9 mouse cellular contexts compared by ENCODE assay signal in the genomic region with DNA sequence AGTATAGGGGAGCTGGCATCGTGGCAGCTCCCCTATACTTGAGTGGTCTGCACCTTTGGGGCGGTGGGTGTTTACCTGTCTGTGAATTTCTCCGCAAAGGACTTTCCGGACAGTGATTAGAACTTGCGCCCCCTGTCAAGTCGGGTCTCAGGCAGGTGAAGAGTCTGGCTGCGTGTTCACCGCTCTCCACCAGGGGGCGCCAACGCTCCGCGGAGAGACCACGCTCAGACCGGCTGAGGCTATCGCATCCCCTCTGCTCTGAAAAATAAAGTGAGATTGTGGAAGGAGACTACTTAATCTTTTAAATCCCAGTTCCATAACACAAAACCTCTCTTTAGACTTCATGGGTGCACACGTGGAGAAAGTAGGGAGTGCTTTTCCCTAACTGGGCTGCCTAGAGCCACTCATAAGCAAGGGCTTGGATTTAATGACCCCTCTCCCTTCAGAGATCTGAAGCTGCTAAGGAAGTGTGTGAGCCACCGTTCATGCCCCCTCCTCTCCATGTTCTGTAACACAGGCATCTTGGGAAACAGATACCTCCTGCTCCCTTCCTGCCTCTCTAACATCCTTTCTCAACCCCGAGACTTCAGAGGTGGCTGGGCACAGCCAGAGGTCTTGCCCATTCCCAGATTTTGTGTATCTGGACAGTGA. TPM values are rescaled to one million over a fixed set of nuclear protein-coding genes. Genes with fewer than 3 reads are reported as not detected.
DNase-seq lines count a peak whose midpoint lies in the region; ATAC-seq and TF ChIP-seq lines count a peak whose summit lies in the region.
"Had no signal": no experiment of that assay in that cellular context is flagged by ENCODE, and none has a peak within 500 bp of the region (broad histone marks: within the 10 kb centered on the region; RNA-seq: fewer than 3 reads in every experiment).

No protein-coding gene starts in this region.

- peak; percentile 64 for ATAC-seq in forebrain, embryonic 12.5 days (ENCODE audit: low FRiP score)

- H3K4me2 ChIP-seq in forebrain, embryonic 12.5 days = no peak overlapping the region
- H3K4me2 ChIP-seq: limb, embryonic 15.5 days had no signal

- DNase-seq in ES-E14 (ENCODE audit: low read depth, low spot score) = peak; percentile 53
- peak; percentile 37 for DNase-seq in c-Kit-positive CD71-negative TER-119-negative erythroid progenitor cells, embryonic 14.5 days (ENCODE audit: low read depth)
- peak; percentile 77 to 84 for DNase-seq in heart, postnatal 36 days
- DNase-seq in layer of hippocampus, adult 2 months (ENCODE audit: low spot score in 2 of 2) = peak; percentile 79 to 92
- peak; percentile 61 for DNase-seq in lung, postnatal 25 days (ENCODE audit: low spot score)
- DNase-seq in retina, postnatal 7 days (ENCODE audit: low read depth, low spot score) = peak; percentile 62
- DNase-seq in urinary bladder, adult 18-20 months (ENCODE audit: low spot score in 2 of 2) = peak; percentile 50 to 78

- peaks cover 0 to 4% of the 10 kb centered on the region in 2 experiments; a peak in 1 of 4 replicates for H3K4me1 ChIP-seq in ES-E14 (ENCODE audit: control insufficient read depth in 2 of 2, insufficient read depth in 2 of 2, low read length in 2 of 2, poor library complexity in 1 of 2)
- peaks cover 12% of the 10 kb centered on the region for H3K4me1 ChIP-seq in forebrain, embryonic 12.5 days

- no peaks in the 10 kb centered on the region for H3K36me3 ChIP-seq in ES-E14 (ENCODE audit: control insufficient read depth, insufficient read depth, low read length, poor library complexity, severe bottlenecking)
- no peaks in the 10 kb centered on the region for H3K36me3 ChIP-seq in forebrain, embryonic 12.5 days (replicated peaks)
- H3K36me3 ChIP-seq: limb, embryonic 15.5 days had no signal

- no peak overlapping the region for H3K27ac ChIP-seq in ES-E14 (ENCODE audit: insufficient read depth, low read depth, low read length, poor library complexity, severe bottlenecking)
- H3K27ac ChIP-seq in forebrain, embryonic 12.5 days = no peak overlapping the region
- H3K27ac ChIP-seq in layer of hippocampus, adult 2 months = no peak overlapping the region
- H3K27ac ChIP-seq: limb, embryonic 15.5 days had no signal

- intact Hi-C loops in heart, postnatal 36 days (cut with DNase I) = loop anchor here (5.0 to 10.0 kb wide), 2 partner anchors 387 to 740 kb away; no protein-coding TSS in a partner anchor

- no peak overlapping the region for H3K4me3 ChIP-seq in ES-E14 (ENCODE audit: insufficient read depth in 1 of 2, low read depth in 1 of 2, low read length in 2 of 2, poor library complexity in 1 of 2, severe bottlenecking in 1 of 2)
- no peak overlapping the region for H3K4me3 ChIP-seq in forebrain, embryonic 12.5 days (replicated peaks)
- H3K4me3 ChIP-seq in layer of hippocampus, adult 2 months = no peak overlapping the region
- H3K4me3 ChIP-seq: limb, embryonic 15.5 days had no signal

- no peak overlapping the region for H3K9ac ChIP-seq in ES-E14 (ENCODE audit: insufficient read depth, low read depth, low read length, poor library complexity, severe bottlenecking)
- no peak overlapping the region; the same call in 1 of the 2 replicates for H3K9ac ChIP-seq in forebrain, embryonic 12.5 days
- H3K9ac ChIP-seq: limb, embryonic 15.5 days had no signal

- no peaks in the 10 kb centered on the region for H3K9me3 ChIP-seq in ES-E14 (ENCODE audit: control insufficient read depth, insufficient read depth, low read depth, low read length)
- no peaks in the 10 kb centered on the region for H3K9me3 ChIP-seq in forebrain, embryonic 12.5 days
- H3K9me3 ChIP-seq: limb, embryonic 15.5 days had no signal

- 9% methylated on average over 18 of the region's 18 CpGs for WGBS in forebrain, embryonic 12.5 days

- in situ Hi-C loops in ES-E14 (cut with MboI; ENCODE audit: low sequenced_read_pairs in 2 of 2, unreplicated experiment in 2 of 2) = loop anchor here (10.0 to 25.0 kb wide), 2 partner anchors 382 to 600 kb away; no protein-coding TSS in a partner anchor

- TF ChIP-seq CTCF in layer of hippocampus, adult 2 months (conservative IDR thresholded peaks at IDR 0.05) = peak; percentile 100

- H3K27me3 ChIP-seq in forebrain, embryonic 12.5 days = peaks cover 14% of the 10 kb centered on the region; the same call in 1 of the 2 replicates

TF ChIP-seq in ES-E14, 5 proteins besides CTCF, POLR2A, EP300 and RAD21:
- TF ChIP-seq MAFK (IDR thresholded peaks at IDR 0.05; ENCODE audit: insufficient read depth, low read depth, low read length) = no peak
- no peak for TF ChIP-seq CHD2 (IDR thresholded peaks at IDR 0.05; ENCODE audit: low read depth, low read length)
- no peak for TF ChIP-seq ZNF384 (IDR thresholded peaks at IDR 0.05; ENCODE audit: low read depth, low read length)
- peak; percentile 94 for TF ChIP-seq ZC3H11A (IDR thresholded peaks at IDR 0.05; ENCODE audit: borderline replicate concordance, low read depth, low read length)
- TF ChIP-seq HCFC1 (IDR thresholded peaks at IDR 0.05; ENCODE audit: borderline replicate concordance, insufficient read depth, low read length) = no peak

RNA-seq across cellular contexts. Expression of a gene that starts 34.1 kb away (rescaled TPM):
- total RNA-seq in ES-E14 (2012; rRNA removed) = 42.4 and 57.3 TPM in 2 replicates
- 144 and 156 TPM in 2 replicates for polyA plus RNA-seq in forebrain, embryonic 12.5 days (2016; fragmentation: Nextera tagmentation; extraction: Ambion mirVana)
- total RNA-seq in heart, postnatal 36 days (2021) = 10 to 100 TPM; 46.0 to 53.7 TPM
- 100 to 1,000 TPM; 131 to 139 TPM for total RNA-seq in layer of hippocampus, adult 2 months (2021)

RNA-seq across cellular contexts. Expression of a gene that starts 45.3 kb away (rescaled TPM):
- 7.0 and 117 TPM in 2 replicates for total RNA-seq in ES-E14 (2012; rRNA removed)
- polyA plus RNA-seq in forebrain, embryonic 12.5 days (2016; fragmentation: Nextera tagmentation; extraction: Ambion mirVana) = 5,265 and 5,863 TPM in 2 replicates
- under 1 TPM; 0.51 to 0.89 TPM for total RNA-seq in heart, postnatal 36 days (2021)
- 100 to 1,000 TPM; 437 to 558 TPM for total RNA-seq in layer of hippocampus, adult 2 months (2021)
